Mouse (Mus musculus) lung, postnatal 36 days (tissue): Measurements from ENCODE around the gene Lpar5.
A peak's percentile ranks its signal among the peaks of the same experiment; 100 is the strongest.
"Not testable (repeated sequence)": the region's sequence is repeated elsewhere in the genome, so short reads cannot be mapped to it uniquely, and the experiment has no call there.

Experiments
- DNase-seq: peaks from one replicate; pipeline ENCODE4 v3.0.0; 2022; ENCODE audit warnings: mixed read lengths

The Lpar5 gene

GRCm38 (mm10) chr6:125067571-125067995 lies at the start of gene Lpar5:
Gene Lpar5 (plus strand): TSS chr6:125067920.
- no peak for DNase-seq

GRCm38 (mm10) chr6:125030532-125030931 lies 37.2 kb upstream of the Lpar5 start:
- peak; percentile 56 for DNase-seq

GRCm38 (mm10) chr6:125031604-125032003 lies 36.1 kb upstream of the Lpar5 start:
- DNase-seq: no peak

- DNase-seq: no peak
These were observed 29.1 kb upstream of the Lpar5 start for GRCm38 (mm10) chr6:125038666-125039065.

GRCm38 (mm10) chr6:125039131-125039530 lies 28.6 kb upstream of the Lpar5 start:
- DNase-seq: no peak

- DNase-seq: peak; percentile 98
These were observed 28.1 kb upstream of the Lpar5 start, which contains the start of gene Ing4 for GRCm38 (mm10) chr6:125039533-125040153. Gene Ing4 (plus strand): TSS chr6:125039760.

- DNase-seq: no peak
These were observed 27.5 kb upstream of the Lpar5 start for GRCm38 (mm10) chr6:125040221-125040620.

- peak; percentile 39 for DNase-seq
These were observed 26.7 kb upstream of the Lpar5 start for GRCm38 (mm10) chr6:125041047-125041446.

- peak; percentile 33 for DNase-seq
These were observed 25.6 kb upstream of the Lpar5 start for GRCm38 (mm10) chr6:125042081-125042480.

GRCm38 (mm10) chr6:125046691-125047090 lies 21.0 kb upstream of the Lpar5 start:
- DNase-seq: peak; percentile 86

GRCm38 (mm10) chr6:125049678-125050077 lies 18.0 kb upstream of the Lpar5 start, which contains the start of gene Acrbp:
Gene Acrbp (plus strand): TSS chr6:125049689.
- no peak for DNase-seq

GRCm38 (mm10) chr6:125051237-125051636 lies 16.5 kb upstream of the Lpar5 start:
- no peak for DNase-seq

- DNase-seq: no peak
These were observed 6.2 kb upstream of the Lpar5 start for GRCm38 (mm10) chr6:125061493-125061892.

GRCm38 (mm10) chr6:125062511-125062910 lies 5.2 kb upstream of the Lpar5 start:
- DNase-seq: no peak

GRCm38 (mm10) chr6:125063906-125064305 lies 3.8 kb upstream of the Lpar5 start:
- no peak for DNase-seq

GRCm38 (mm10) chr6:125065223-125065622 lies 2.5 kb upstream of the Lpar5 start:
- DNase-seq: not testable (repeated sequence)

- DNase-seq: peak; percentile 48
These were observed 3.6 kb downstream of the Lpar5 start for GRCm38 (mm10) chr6:125071170-125071895.

- DNase-seq: no peak
These were observed 4.2 kb downstream of the Lpar5 start for GRCm38 (mm10) chr6:125071896-125072279.

- no peak for DNase-seq
These were observed 6.1 kb downstream of the Lpar5 start for GRCm38 (mm10) chr6:125073825-125074224.

- DNase-seq: no peak
These were observed 13.7 kb downstream of the Lpar5 start for GRCm38 (mm10) chr6:125081394-125081793.

- peak; percentile 95 for DNase-seq
These were observed 14.3 kb downstream of the Lpar5 start for GRCm38 (mm10) chr6:125081797-125082560.

GRCm38 (mm10) chr6:125082801-125083386 lies 15.2 kb downstream of the Lpar5 start:
- no peak for DNase-seq

GRCm38 (mm10) chr6:125084424-125084823 lies 16.7 kb downstream of the Lpar5 start:
- DNase-seq: peak; percentile 83
